Mouse (Mus musculus) forebrain, embryonic 15.5 days (tissue): ENCODE results near the gene Spag6. TPM values are rescaled to one million over a fixed set of nuclear protein-coding genes. Genes with fewer than 3 reads are reported as not detected.

Experiments used
- ATAC-seq: fragments of 200-750 bp; cut with Nextera tagmentation; replicated peaks from 2 replicates; pipeline ENCODE4 v1.8.0; 2017; ENCODE audit warnings: mild to moderate bottlenecking, moderate TSS enrichment, moderate library complexity
- H3K27ac ChIP-seq: fragments of 300-500 bp; sonication (generic); replicated peaks from 2 replicates; pipeline ENCODE4 v1.5.1; 2015; ENCODE audit warnings: mild to moderate bottlenecking, inconsistent platforms
- H3K27me3 ChIP-seq: fragments of 300-500 bp; sonication (generic); 2 replicates; pipeline ENCODE4 v1.6.1; 2015; ENCODE audit warnings: inconsistent platforms
- H3K36me3 ChIP-seq: fragments of 300-500 bp; sonication (generic); 2 replicates; pipeline ENCODE4 v1.6.1; 2015; ENCODE audit warnings: mild to moderate bottlenecking, inconsistent platforms
- H3K4me1 ChIP-seq: fragments of 300-500 bp; sonication (generic); 2 replicates; pipeline ENCODE4 v1.6.1; 2015; ENCODE audit warnings: inconsistent platforms
- H3K4me2 ChIP-seq: fragments of 300-500 bp; sonication (generic); replicated peaks from 2 replicates; pipeline ENCODE4 v1.6.1; 2015; ENCODE audit warnings: mild to moderate bottlenecking, inconsistent platforms
- H3K4me3 ChIP-seq: fragments of 300-500 bp; sonication (generic); 2 replicates; pipeline ENCODE4 v1.5.1; 2015; ENCODE audit warnings: mild to moderate bottlenecking, inconsistent platforms
- H3K9ac ChIP-seq: fragments of 300-500 bp; sonication (generic); replicated peaks from 2 replicates; pipeline ENCODE4 v1.6.1; 2015; ENCODE audit warnings: mild to moderate bottlenecking, inconsistent platforms
- H3K9me3 ChIP-seq: fragments of 300-500 bp; sonication (generic); 2 replicates; pipeline ENCODE4 v1.6.1; 2016; ENCODE audit warnings: inconsistent platforms
- WGBS: fragments of 180-500 bp; shearing (Covaris S2); methylation state at CpG from one replicate; pipeline ENCODE4 v1.1.7; 2015; ENCODE audit warnings: mixed read lengths; 5-methylcytosine and 5-hydroxymethylcytosine counted together
- polyA plus RNA-seq: library from polyadenylated mRNA; unstranded; fragments of >200 nt; fragmentation: Nextera tagmentation; extraction: Ambion mirVana; gene quantifications from 2 replicates; pipeline ENCODE4 v1.2.1, GENCODE M21; 2015

The Spag6 gene
- polyA plus RNA-seq, 1 experiment from 2014 or later = not detected

GRCm38 (mm10) chr2:18689064-18689921, 4.5 kb upstream of the Spag6 start:
- Histone ChIP-seq H3K4me2 (peak overlapping the region; percentile 78), H3K36me3 (peaks cover 3% of the 10 kb centered on the region), H3K4me3 (peak overlapping the region; percentile 47), H3K9me3 (no peaks in the 10 kb centered on the region), H3K9ac (peak overlapping the region; percentile 51), H3K27ac (no peak overlapping the region), H3K27me3 (peaks cover 58% of the 10 kb centered on the region), H3K4me1 (peaks cover 30% of the 10 kb centered on the region)
- under 1% methylated on average over 51 of the region's 51 CpGs for WGBS
- peak; percentile 34 for ATAC-seq

GRCm38 (mm10) chr2:18690055-18690691, 3.7 kb upstream of the Spag6 start:
- H3K4me2 ChIP-seq = peak overlapping the region; percentile 78
- under 1% methylated on average over 57 of the region's 58 CpGs for WGBS
- H3K27ac ChIP-seq = no peak overlapping the region
- no peaks in the 10 kb centered on the region for H3K9me3 ChIP-seq
- H3K4me3 ChIP-seq = peak overlapping the region; percentile 47
- ATAC-seq = peak; percentile 72
- peaks cover 61% of the 10 kb centered on the region for H3K27me3 ChIP-seq
- H3K36me3 ChIP-seq = no peaks in the 10 kb centered on the region
- H3K9ac ChIP-seq = peak overlapping the region; percentile 51
- peaks cover 37% of the 10 kb centered on the region for H3K4me1 ChIP-seq

- WGBS = 2% methylated on average over 9 of the region's 9 CpGs
- H3K27ac ChIP-seq = no peak overlapping the region
- H3K36me3 ChIP-seq = no peaks in the 10 kb centered on the region
- H3K9me3 ChIP-seq = no peaks in the 10 kb centered on the region
- H3K27me3 ChIP-seq = peaks cover 64% of the 10 kb centered on the region
- ATAC-seq = no peak
- no peak overlapping the region for H3K9ac ChIP-seq
- peaks cover 37% of the 10 kb centered on the region for H3K4me1 ChIP-seq
- H3K4me3 ChIP-seq = peak overlapping the region; percentile 47
- peak overlapping the region; percentile 78; the same call in 1 of the 2 replicates for H3K4me2 ChIP-seq
Measured at GRCm38 (mm10) chr2:18690756-18691155, 3.1 kb upstream of the Spag6 start.

- Histone ChIP-seq H3K9me3 (no peaks in the 10 kb centered on the region), H3K36me3 (no peaks in the 10 kb centered on the region), H3K4me2 (no peak overlapping the region), H3K27me3 (peaks cover 66% of the 10 kb centered on the region), H3K4me1 (peaks cover 37% of the 10 kb centered on the region), H3K4me3 (no peak overlapping the region), H3K27ac (no peak overlapping the region), H3K9ac (no peak overlapping the region)
- no peak for ATAC-seq
Measured at GRCm38 (mm10) chr2:18692031-18692430, 1.8 kb upstream of the Spag6 start.

GRCm38 (mm10) chr2:18692548-18692947, 1.3 kb upstream of the Spag6 start:
- WGBS = 4% methylated on average over 1 of the region's 1 CpGs

GRCm38 (mm10) chr2:18693491-18693870, 351 bp upstream of the Spag6 start:
- no peak overlapping the region for H3K27ac ChIP-seq
- no peak overlapping the region for H3K9ac ChIP-seq
- no peaks in the 10 kb centered on the region for H3K36me3 ChIP-seq
- WGBS = under 1% methylated on average over 5 of the region's 5 CpGs
- ATAC-seq = no peak
- H3K9me3 ChIP-seq = no peaks in the 10 kb centered on the region
- H3K4me2 ChIP-seq = peak overlapping the region; percentile 95
- H3K4me3 ChIP-seq = peak overlapping the region; percentile 62
- H3K27me3 ChIP-seq = peaks cover 62% of the 10 kb centered on the region
- H3K4me1 ChIP-seq = peaks cover 37% of the 10 kb centered on the region

More at GRCm38 (mm10) chr2:18692548-18692947, 1.3 kb upstream of the Spag6 start:
- H3K4me2 ChIP-seq = no peak overlapping the region
- H3K36me3 ChIP-seq = no peaks in the 10 kb centered on the region
- no peak overlapping the region for H3K4me3 ChIP-seq
- H3K4me1 ChIP-seq = peaks cover 37% of the 10 kb centered on the region
- no peak overlapping the region for H3K27ac ChIP-seq
- no peak for ATAC-seq
- H3K9me3 ChIP-seq = no peaks in the 10 kb centered on the region
- H3K27me3 ChIP-seq = peaks cover 62% of the 10 kb centered on the region
- no peak overlapping the region for H3K9ac ChIP-seq

GRCm38 (mm10) chr2:18694611-18694950, 749 bp downstream of the Spag6 start:
- H3K27me3 ChIP-seq = peaks cover 56% of the 10 kb centered on the region
- 2% methylated on average over 19 of the region's 20 CpGs for WGBS
- no peaks in the 10 kb centered on the region for H3K36me3 ChIP-seq
- no peak overlapping the region for H3K27ac ChIP-seq
- H3K9me3 ChIP-seq = no peaks in the 10 kb centered on the region
- peak overlapping the region; percentile 95 for H3K4me2 ChIP-seq
- peak; percentile 18; the same call in 1 of the 2 replicates for ATAC-seq
- peak overlapping the region; percentile 74 for H3K9ac ChIP-seq
- peak overlapping the region; percentile 62 for H3K4me3 ChIP-seq
- peaks cover 32% of the 10 kb centered on the region for H3K4me1 ChIP-seq

GRCm38 (mm10) chr2:18695163-18695562, 1.3 kb downstream of the Spag6 start:
- Histone ChIP-seq H3K27me3 (peaks cover 59% of the 10 kb centered on the region), H3K36me3 (no peaks in the 10 kb centered on the region), H3K9me3 (no peaks in the 10 kb centered on the region), H3K4me1 (peaks cover 26% of the 10 kb centered on the region), H3K4me3 (no peak overlapping the region), H3K4me2 (no peak overlapping the region), H3K27ac (no peak overlapping the region), H3K9ac (no peak overlapping the region)
- WGBS = 4% methylated on average over 8 of the region's 8 CpGs
- no peak for ATAC-seq

- Histone ChIP-seq H3K9me3 (no peaks in the 10 kb centered on the region), H3K36me3 (no peaks in the 10 kb centered on the region), H3K27me3 (peaks cover 63% of the 10 kb centered on the region), H3K27ac (no peak overlapping the region), H3K4me1 (peaks cover 22% of the 10 kb centered on the region), H3K9ac (no peak overlapping the region), H3K4me3 (no peak overlapping the region), H3K4me2 (no peak overlapping the region)
- no peak for ATAC-seq
- 5% methylated on average over 7 of the region's 7 CpGs for WGBS
Measured at GRCm38 (mm10) chr2:18695629-18696150, 1.9 kb downstream of the Spag6 start.

GRCm38 (mm10) chr2:18697591-18698244, 3.9 kb downstream of the Spag6 start:
- Histone ChIP-seq H3K27me3 (peaks cover 64% of the 10 kb centered on the region), H3K4me1 (peaks cover 22% of the 10 kb centered on the region), H3K27ac (no peak overlapping the region), H3K36me3 (no peaks in the 10 kb centered on the region), H3K4me3 (no peak overlapping the region), H3K4me2 (no peak overlapping the region), H3K9ac (no peak overlapping the region), H3K9me3 (no peaks in the 10 kb centered on the region)
- 4% methylated on average over 4 of the region's 4 CpGs for WGBS
- ATAC-seq = no peak

- no peak overlapping the region for H3K9ac ChIP-seq
- peaks cover 64% of the 10 kb centered on the region for H3K27me3 ChIP-seq
- H3K9me3 ChIP-seq = no peaks in the 10 kb centered on the region
- peak; percentile 28; the same call in 1 of the 2 replicates for ATAC-seq
- WGBS = under 1% methylated on average over 56 of the region's 56 CpGs
- no peak overlapping the region for H3K27ac ChIP-seq
- H3K4me2 ChIP-seq = 0 out of 2 replicates have a peak overlapping the region, but pooled peaks have one; percentile 7
- peaks cover 18% of the 10 kb centered on the region for H3K4me1 ChIP-seq
- H3K4me3 ChIP-seq = peak overlapping the region; percentile 3; the same call in 1 of the 2 replicates
- no peaks in the 10 kb centered on the region for H3K36me3 ChIP-seq
Measured at GRCm38 (mm10) chr2:18698663-18699385, 5.0 kb downstream of the Spag6 start.
